Mouse (Mus musculus): Measurements from ENCODE around the gene Enox1.

GRCm38 (mm10) chr14:77285453-77285852 is 128.9 kb downstream of the Enox1 start:
- no peak for TF ChIP-seq CTCF (conservative IDR thresholded peaks at IDR 0.05; ENCODE audit: low read length)
- TF ChIP-seq POU5F1 (IDR thresholded peaks at IDR 0.05; ENCODE audit: borderline replicate concordance, low read length): no peak
